In the genomic region with DNA sequence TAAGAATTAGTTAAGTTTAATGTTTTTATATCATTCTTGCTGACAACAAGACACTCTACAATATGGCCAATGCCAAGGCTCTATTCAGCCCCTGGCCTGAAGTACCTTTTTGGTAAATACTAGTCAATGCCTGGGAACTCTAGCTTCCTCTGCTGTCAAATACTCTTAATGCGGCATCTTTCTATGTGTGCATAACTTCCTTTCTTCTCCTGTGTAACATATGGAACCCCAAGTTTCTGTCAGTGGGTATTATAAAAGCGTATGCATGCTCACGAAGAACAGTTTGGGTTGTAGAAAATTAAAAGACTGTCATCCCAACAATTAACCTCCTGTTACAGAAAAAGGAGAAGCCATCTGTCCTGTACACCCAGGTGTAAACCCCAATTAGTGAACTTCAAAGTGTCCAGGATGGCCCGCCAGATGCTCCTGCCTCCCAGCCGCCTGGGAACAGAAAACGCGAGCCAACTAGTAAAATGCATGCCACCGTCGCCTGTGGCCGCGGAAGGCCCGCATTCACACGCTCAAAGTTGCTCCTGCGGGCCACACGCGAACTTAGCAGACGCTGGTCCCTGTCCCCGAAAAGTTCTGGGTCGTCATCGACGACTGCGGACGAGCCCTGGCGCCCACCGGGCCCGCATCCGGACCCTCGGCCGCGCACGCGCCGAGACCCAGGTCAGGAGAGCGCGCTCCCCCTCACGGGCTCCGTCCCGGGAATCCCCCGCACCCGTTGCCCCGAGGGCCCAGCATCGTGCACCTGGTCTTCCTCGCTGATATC, we compare ENCODE assay signal across 8 mouse cellular contexts. TPM values are rescaled to one million over a fixed set of nuclear protein-coding genes. Genes with fewer than 3 reads are reported as not detected.
DNase-seq lines count a peak whose midpoint lies in the region; ATAC-seq and TF ChIP-seq lines count a peak whose summit lies in the region.

No protein-coding gene starts in this region.

- peak; percentile 59; the same call in 1 of the 2 replicates for ATAC-seq in heart, embryonic 14.5 days (ENCODE audit: insufficient number of reproducible peaks, insufficient read depth, low FRiP score, low read depth)
- peak; percentile 81 for ATAC-seq in forebrain, embryonic 14.5 days
- ATAC-seq in liver, embryonic 13.5 days (ENCODE audit: low read depth), result peak; percentile 30
- no peak for ATAC-seq in erythroid progenitor cell, adult 5-6 weeks (replicated peaks; ENCODE audit: low FRiP score, poor library complexity, severe bottlenecking)

- intact Hi-C loops in heart, postnatal 10 days (cut with DNase I), result loop anchor here (5.0 kb wide), 2 partner anchors 111 to 216 kb away; a partner anchor contains a TSS

- in situ Hi-C loops in ES-E14 (cut with MboI; ENCODE audit: low sequenced_read_pairs in 2 of 2, unreplicated experiment in 2 of 2), result no loop called here

- H3K9me3 ChIP-seq in heart, embryonic 14.5 days (ENCODE audit: control insufficient read depth, low read length), result no peaks in the 10 kb centered on the region
- H3K9me3 ChIP-seq in ES-E14 (ENCODE audit: control insufficient read depth, insufficient read depth, low read depth, low read length), result no peaks in the 10 kb centered on the region
- no peaks in the 10 kb centered on the region for H3K9me3 ChIP-seq in forebrain, embryonic 14.5 days (replicated peaks; ENCODE audit: control insufficient read depth, low read length)
- no peaks in the 10 kb centered on the region for H3K9me3 ChIP-seq in liver, embryonic 13.5 days (replicated peaks)

- peak overlapping the region; percentile 42 to 75; a peak in 3 of 4 replicates for H3K27ac ChIP-seq in heart, embryonic 14.5 days (replicated peaks in 1 of 2; ENCODE audit: control insufficient read depth in 1 of 2, insufficient read depth in 1 of 2, low read depth in 2 of 2, low read length in 2 of 2)
- peak overlapping the region; percentile 15; the same call in 1 of the 2 replicates for H3K27ac ChIP-seq in ES-E14 (ENCODE audit: insufficient read depth, low read depth, low read length, poor library complexity, severe bottlenecking)
- peak overlapping the region; percentile 77 for H3K27ac ChIP-seq in forebrain, embryonic 14.5 days (ENCODE audit: low read depth, low read length)
- peak overlapping the region; percentile 71 for H3K27ac ChIP-seq in liver, embryonic 13.5 days

- H3K4me2 ChIP-seq in heart, embryonic 14.5 days (ENCODE audit: low read length), result peak overlapping the region; percentile 90
- peak overlapping the region; percentile 88 for H3K4me2 ChIP-seq in forebrain, embryonic 14.5 days (ENCODE audit: low read length)
- peak overlapping the region; percentile 75 for H3K4me2 ChIP-seq in liver, embryonic 13.5 days

- H3K4me3 ChIP-seq in heart, embryonic 14.5 days (ENCODE audit: control insufficient read depth in 1 of 2, insufficient read depth in 1 of 2, low read depth in 1 of 2, low read length in 2 of 2), result peak overlapping the region; percentile 96 to 98
- peak overlapping the region; percentile 87 to 96 for H3K4me3 ChIP-seq in ES-E14 (ENCODE audit: insufficient read depth in 1 of 2, low read depth in 1 of 2, low read length in 2 of 2, poor library complexity in 1 of 2, severe bottlenecking in 1 of 2)
- H3K4me3 ChIP-seq in forebrain, embryonic 14.5 days (ENCODE audit: low read depth, low read length), result peak overlapping the region; percentile 84
- peak overlapping the region; percentile 90 for H3K4me3 ChIP-seq in liver, embryonic 13.5 days (replicated peaks)

- no peak for DNase-seq in heart, postnatal 10 days
- no peak for DNase-seq in ES-E14 (ENCODE audit: low read depth, low spot score)
- peak; percentile 68 for DNase-seq in forebrain, embryonic 14.5 days (ENCODE audit: low spot score)
- no peak for DNase-seq in liver, embryonic 13.5 days
- no peak for DNase-seq in frontal cortex, postnatal 10 days (ENCODE audit: low spot score in 2 of 2)
- no peak for DNase-seq in ovary, postnatal 36 days (ENCODE audit: low spot score)

- peaks cover 0 to 11% of the 10 kb centered on the region in 2 experiments; a peak in 3 of 4 replicates for H3K4me1 ChIP-seq in heart, embryonic 14.5 days (ENCODE audit: control insufficient read depth in 2 of 2, insufficient read depth in 2 of 2, low read length in 2 of 2)
- peaks cover 2 to 3% of the 10 kb centered on the region in 2 experiments; a peak in 2 of 4 replicates for H3K4me1 ChIP-seq in ES-E14 (ENCODE audit: control insufficient read depth in 2 of 2, insufficient read depth in 2 of 2, low read length in 2 of 2, poor library complexity in 1 of 2)
- 0 out of 2 replicates have a peak, but pooled peaks cover 11% of the 10 kb centered on the region for H3K4me1 ChIP-seq in forebrain, embryonic 14.5 days (ENCODE audit: control insufficient read depth, insufficient read depth, low read length)
- H3K4me1 ChIP-seq in liver, embryonic 13.5 days (replicated peaks), result peaks cover 34% of the 10 kb centered on the region

- peak overlapping the region; percentile 94 for H3K9ac ChIP-seq in heart, embryonic 14.5 days (ENCODE audit: low read length)
- H3K9ac ChIP-seq in ES-E14 (ENCODE audit: insufficient read depth, low read depth, low read length, poor library complexity, severe bottlenecking), result peak overlapping the region; percentile 94
- peak overlapping the region; percentile 86 for H3K9ac ChIP-seq in forebrain, embryonic 14.5 days (ENCODE audit: low read length)
- peak overlapping the region; percentile 90 for H3K9ac ChIP-seq in liver, embryonic 13.5 days

- peaks cover 25% of the 10 kb centered on the region for H3K36me3 ChIP-seq in heart, embryonic 14.5 days (ENCODE audit: control insufficient read depth, insufficient read depth, low read length)
- peaks cover 16% of the 10 kb centered on the region for H3K36me3 ChIP-seq in ES-E14 (ENCODE audit: control insufficient read depth, insufficient read depth, low read length, poor library complexity, severe bottlenecking)
- H3K36me3 ChIP-seq in forebrain, embryonic 14.5 days (ENCODE audit: control insufficient read depth, insufficient read depth, low read length), result peaks cover 25% of the 10 kb centered on the region
- peaks cover 24% of the 10 kb centered on the region for H3K36me3 ChIP-seq in liver, embryonic 13.5 days

- under 1% methylated on average over 43 of the region's 43 CpGs for WGBS in heart, embryonic 14.5 days
- WGBS in forebrain, embryonic 14.5 days, result 1% methylated on average over 43 of the region's 43 CpGs
- WGBS in liver, embryonic 13.5 days (ENCODE audit: insufficient replicate concordance), result under 1% methylated on average over 43 of the region's 43 CpGs

- no peaks in the 10 kb centered on the region for H3K27me3 ChIP-seq in heart, embryonic 14.5 days (ENCODE audit: control insufficient read depth, insufficient read depth, low read length)
- no peaks in the 10 kb centered on the region for H3K27me3 ChIP-seq in forebrain, embryonic 14.5 days (replicated peaks; ENCODE audit: control insufficient read depth, insufficient read depth, low read length)
- H3K27me3 ChIP-seq in liver, embryonic 13.5 days, result no peaks in the 10 kb centered on the region

TF ChIP-seq in ES-E14, 5 proteins besides CTCF, POLR2A, EP300 and RAD21:
- TF ChIP-seq CHD2 (IDR thresholded peaks at IDR 0.05; ENCODE audit: low read depth, low read length) (no peak), MAFK (IDR thresholded peaks at IDR 0.05; ENCODE audit: insufficient read depth, low read depth, low read length) (no peak), ZC3H11A (IDR thresholded peaks at IDR 0.05; ENCODE audit: borderline replicate concordance, low read depth, low read length) (no peak), HCFC1 (IDR thresholded peaks at IDR 0.05; ENCODE audit: borderline replicate concordance, insufficient read depth, low read length) (no peak), ZNF384 (IDR thresholded peaks at IDR 0.05; ENCODE audit: low read depth, low read length) (no peak)

RNA-seq across cellular contexts. Expression of a gene that starts 0.5 kb away (rescaled TPM):
- 225 and 243 TPM in 2 replicates for polyA plus RNA-seq in heart, embryonic 14.5 days (2014; fragmentation: Nextera tagmentation; extraction: Ambion mirVana)
- total RNA-seq in heart, postnatal 10 days (2021), result 100 to 1,000 TPM; 136 to 142 TPM
- total RNA-seq in ES-E14 (2012; rRNA removed), result 163 and 229 TPM in 2 replicates
- 249 and 273 TPM in 2 replicates for polyA plus RNA-seq in forebrain, embryonic 14.5 days (2014; fragmentation: Nextera tagmentation; extraction: Ambion mirVana)
- polyA plus RNA-seq in liver, embryonic 13.5 days (2015; fragmentation: Nextera tagmentation; extraction: Ambion mirVana), result 213 and 231 TPM in 2 replicates
- 169 and 219 TPM in 2 replicates for total RNA-seq in erythroid progenitor cell, adult 5-6 weeks (2015; ENCODE audit: low replicate concordance)
- 72.2 and 116 TPM in 2 replicates for total RNA-seq in erythroid progenitor cell, adult 5-6 weeks (2017; ENCODE audit: low replicate concordance)

Comparison
In these comparisons a context has a peak if more than half of its experiments do, and no peak if none do; other contexts are left out.
1. H3K27ac ChIP-seq: peak in every context shown above with its lines; median percentile 77 in forebrain, embryonic 14.5 days; 71 in liver, embryonic 13.5 days; 58 in heart, embryonic 14.5 days; 15 in ES-E14.